Mouse (Mus musculus) mature B cell (primary cell): ENCODE measurements around the gene Plekha5.
"Not testable (repeated sequence)": the region's sequence is repeated elsewhere in the genome, so short reads cannot be mapped to it uniquely, and the experiment has no call there.

Experiments
- in situ Hi-C: fragments of 300-500 bp; cut with MboI; formaldehyde crosslinking; loops from 2 replicates; pipeline ENCODE4 v1.14.3; 2019

The Plekha5 gene

DNA sequence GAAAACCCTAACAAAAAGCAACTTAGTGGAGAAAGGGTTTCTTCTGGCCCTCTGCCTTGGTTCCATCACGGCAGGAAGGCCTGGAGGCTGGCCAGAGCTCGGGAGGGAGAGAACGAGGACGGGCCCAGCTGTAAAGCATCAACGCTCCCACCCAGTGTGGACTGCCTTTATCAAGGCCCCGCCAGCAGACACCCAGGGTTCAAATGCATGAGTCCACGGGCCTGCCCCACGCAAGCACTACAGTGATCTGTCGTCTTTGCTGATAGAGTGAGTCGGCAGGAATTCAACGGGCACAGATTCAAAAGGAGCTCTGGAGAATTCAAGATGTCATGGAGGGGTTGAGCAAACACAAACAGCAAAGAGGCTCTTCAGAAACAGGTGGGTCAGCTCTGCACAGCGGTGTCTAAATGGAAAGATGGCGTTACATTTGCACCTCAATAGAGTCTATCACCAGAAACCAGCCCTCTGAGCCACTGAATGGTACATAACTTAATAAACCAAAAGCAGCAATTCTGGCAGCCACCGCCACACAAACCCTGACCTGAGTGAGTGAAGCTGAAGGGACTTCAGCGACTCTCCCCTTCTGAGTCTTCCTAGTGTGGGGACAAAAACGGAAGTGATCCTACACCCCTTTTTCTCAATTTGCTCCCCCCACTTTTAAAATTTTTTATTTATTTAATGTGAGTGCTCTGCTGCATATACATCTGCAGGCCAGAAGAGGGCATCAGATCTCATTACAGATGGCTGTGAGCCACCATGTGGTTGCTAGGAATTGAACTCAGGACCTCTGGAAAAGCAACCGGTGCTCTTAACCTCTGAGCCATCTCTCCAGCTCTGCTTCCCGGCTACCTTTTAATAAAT is 153.3 kb downstream of the Plekha5 start:
- in situ Hi-C loops: no loop called here

DNA sequence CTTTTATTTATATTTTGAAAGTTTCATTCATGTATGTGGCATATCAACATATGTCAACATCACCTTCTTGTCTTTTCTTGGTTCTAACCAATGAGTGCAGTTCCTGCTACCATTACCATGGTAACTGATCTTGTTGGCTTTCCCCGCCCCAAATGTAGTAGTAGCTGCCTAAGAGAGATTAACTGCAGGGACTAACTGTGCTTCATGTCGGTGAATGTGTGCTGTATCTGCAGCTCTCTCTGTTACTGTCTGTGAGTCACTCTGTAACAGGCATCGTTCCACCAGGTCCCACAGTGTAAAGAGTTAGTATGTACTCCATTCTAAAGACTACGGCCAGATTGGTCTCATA is 153.9 kb downstream of the Plekha5 start:
- in situ Hi-C loops: no loop called here

DNA sequence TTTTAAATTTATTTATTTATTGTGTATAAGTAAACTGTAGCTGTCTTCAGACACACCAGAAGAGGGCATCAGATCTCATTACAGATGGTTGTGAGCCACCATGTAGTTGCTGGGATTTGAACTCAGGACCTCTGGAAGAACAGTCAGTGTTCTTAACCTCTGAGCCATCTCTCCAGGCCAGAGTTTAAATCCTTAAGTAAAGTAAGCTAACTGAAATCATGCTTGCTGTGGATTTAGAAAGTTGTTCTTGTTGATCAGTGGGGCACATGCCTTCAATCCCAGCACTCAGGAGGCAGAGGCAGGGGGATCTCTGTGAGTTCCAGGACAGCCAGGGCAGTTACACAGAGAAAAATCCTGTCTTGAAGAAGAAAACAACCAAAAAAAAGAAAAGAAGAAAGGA is 155.1 kb downstream of the Plekha5 start:
- in situ Hi-C loops: not testable (repeated sequence)

GRCm38 (mm10) chr6:140580170-140580569 is 156.3 kb downstream of the Plekha5 start:
- in situ Hi-C loops: no loop called here

DNA sequence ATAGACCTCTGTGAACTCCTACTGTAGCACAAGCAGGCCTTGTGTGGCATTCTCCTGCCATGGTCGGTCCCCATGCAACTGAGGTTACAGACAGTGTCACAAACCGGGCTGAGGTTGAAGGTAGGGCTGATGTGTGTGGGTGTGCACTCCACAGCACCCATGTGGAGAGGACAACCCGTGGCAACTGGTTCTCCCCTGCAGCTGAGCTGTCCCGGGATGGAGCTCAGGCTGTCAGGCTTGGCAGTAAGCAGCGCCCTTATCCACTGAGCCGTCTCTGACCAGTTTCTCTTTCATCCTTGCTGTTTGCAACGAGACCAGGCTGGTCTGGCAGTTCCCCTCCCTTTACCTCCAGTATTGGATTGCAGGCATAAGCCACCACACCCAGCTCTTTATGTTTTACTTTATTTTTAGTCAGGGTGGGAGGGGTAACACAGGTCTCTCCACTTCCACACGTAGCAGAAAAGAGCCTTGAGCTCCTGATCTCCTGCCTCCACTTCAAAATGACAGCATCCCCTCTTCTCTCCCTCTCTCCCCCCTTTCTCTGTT is 162.9 kb downstream of the Plekha5 start:
- in situ Hi-C loops: no loop called here

DNA sequence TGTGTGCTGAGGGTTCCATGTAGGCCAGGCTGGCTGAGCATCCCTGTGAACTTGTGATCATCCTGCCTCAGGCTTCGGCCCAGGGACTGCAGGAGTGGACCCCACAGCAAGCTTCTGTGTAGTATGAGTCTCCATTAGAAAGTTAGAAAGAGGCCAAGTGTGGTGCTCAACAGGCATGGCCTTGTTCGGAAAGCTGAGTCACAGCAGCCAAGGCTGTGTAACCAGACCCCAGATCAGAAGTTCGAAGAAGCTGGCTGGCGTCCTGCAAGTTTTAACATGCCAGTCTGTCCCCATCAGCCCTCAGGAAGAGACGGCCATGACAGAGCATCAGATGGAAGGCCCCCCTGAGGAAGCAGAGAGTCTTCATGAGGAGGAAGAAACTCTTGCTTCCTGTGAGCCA is 167.5 kb downstream of the Plekha5 start:
- in situ Hi-C loops: no loop called here

- in situ Hi-C loops: no loop called here
Observed at GRCm38 (mm10) chr6:140592713-140593112, 168.9 kb downstream of the Plekha5 start.

- in situ Hi-C loops: no loop called here
Observed at GRCm38 (mm10) chr6:140593420-140594170, 169.7 kb downstream of the Plekha5 start.

- in situ Hi-C loops: not testable (repeated sequence)
Observed at GRCm38 (mm10) chr6:140595551-140595950, 171.7 kb downstream of the Plekha5 start.

DNA sequence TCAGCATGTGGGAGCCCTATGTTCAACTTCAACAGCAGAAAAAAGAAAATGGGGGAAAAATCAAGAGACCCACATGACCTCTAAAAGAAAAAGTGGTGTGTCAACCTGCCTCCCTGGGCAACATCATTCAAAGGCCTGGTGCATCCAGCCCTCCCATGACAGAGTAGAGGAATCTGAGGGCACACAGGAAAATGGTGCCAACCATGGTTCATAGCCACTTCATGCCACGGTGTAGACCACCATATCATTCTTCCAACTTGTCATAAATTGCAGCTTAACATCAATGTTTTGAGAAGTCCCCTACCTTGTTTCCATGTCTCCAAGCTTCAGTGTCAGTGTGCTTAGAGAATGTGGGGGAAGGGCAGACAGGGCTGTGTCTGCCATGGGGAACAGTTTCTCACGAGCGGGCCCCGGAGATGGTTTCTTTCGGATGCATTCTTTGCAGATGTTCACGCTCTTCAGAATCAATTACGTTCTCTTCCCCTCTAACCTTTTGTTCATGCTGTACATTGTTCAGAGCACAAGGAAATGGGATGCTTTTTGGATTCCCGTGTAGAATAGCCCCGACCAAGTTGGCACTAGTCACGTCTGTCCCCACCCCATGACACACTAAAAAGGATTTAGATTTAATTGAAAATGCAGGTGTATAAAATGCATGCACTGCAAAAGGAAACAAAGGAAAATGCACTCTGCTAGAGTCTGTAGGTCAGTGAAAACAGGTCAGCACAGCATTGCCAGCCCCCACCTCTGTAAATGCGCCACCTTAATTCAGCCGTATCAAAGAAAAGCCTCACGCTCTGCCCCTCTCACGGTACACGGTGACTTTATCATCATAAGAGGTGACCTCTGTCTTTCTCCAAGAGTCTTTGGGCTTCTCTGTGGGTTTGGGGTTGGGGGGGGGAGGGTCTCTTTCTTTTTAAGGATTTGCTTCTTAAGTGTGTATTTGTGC is 173.8 kb downstream of the Plekha5 start:
- in situ Hi-C loops: no loop called here

DNA sequence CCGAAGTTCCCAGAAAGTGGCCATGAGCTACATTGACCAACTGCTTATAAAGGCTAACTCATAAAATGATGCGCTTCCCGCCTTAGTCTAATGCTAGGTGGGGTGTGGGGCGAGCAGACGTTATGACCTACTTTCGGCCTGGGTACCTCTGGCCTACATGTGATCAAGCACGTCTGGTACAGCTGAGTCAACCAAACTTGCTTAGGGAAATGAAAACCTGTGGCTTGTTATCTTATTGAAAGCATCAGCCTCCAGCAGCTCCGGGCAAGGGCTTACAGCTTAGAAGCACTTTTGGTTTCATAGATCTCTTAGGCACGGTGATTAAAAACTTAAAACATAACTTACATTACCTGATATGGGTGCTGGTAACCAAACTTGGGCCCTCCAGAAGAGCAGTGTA is 174.7 kb downstream of the Plekha5 start:
- in situ Hi-C loops: no loop called here

- in situ Hi-C loops: no loop called here
Observed at GRCm38 (mm10) chr6:140599337-140599736, 175.5 kb downstream of the Plekha5 start.

GRCm38 (mm10) chr6:140600671-140601070 is 176.8 kb downstream of the Plekha5 start:
- in situ Hi-C loops: not testable (repeated sequence)

DNA sequence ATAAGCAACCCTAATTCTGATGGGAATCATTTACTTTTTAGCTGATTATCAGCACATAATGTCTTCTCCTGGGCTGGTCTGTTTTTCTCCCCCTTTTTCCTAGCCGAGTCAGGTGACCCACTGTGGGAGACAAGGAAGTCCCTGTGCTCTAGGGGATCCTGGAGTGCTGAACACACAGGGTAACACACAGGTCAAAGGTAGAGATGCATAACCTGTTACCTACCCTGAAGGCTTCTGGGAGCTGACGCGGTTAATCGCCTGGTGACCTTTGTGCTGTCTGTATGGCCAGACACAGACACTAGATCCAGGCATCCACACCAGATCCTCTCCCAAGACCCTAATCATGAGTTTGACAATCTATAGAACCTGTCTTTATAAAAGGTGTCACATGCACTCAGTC is 177.3 kb downstream of the Plekha5 start:
- in situ Hi-C loops: no loop called here

GRCm38 (mm10) chr6:140603228-140603944 is 179.5 kb downstream of the Plekha5 start:
- in situ Hi-C loops: no loop called here

DNA sequence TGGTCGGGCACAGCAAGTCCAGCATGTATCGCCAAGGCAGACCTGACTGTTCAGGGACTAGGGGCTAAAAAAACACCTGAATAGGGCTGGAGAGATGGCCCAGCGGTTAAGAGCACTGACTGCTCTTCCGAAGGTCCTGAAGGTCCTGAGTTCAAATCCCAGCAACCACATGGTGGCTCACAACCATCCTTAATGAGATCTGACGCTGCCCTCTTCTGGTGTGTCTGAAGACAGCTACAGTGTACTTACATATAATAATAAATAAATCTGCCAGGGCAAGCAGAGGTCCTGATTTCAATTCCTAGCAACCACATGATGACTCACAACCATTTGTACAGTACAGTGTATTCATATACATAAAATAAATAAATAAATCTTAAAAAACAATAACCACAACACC is 181.3 kb downstream of the Plekha5 start:
- in situ Hi-C loops: not testable (repeated sequence)

DNA sequence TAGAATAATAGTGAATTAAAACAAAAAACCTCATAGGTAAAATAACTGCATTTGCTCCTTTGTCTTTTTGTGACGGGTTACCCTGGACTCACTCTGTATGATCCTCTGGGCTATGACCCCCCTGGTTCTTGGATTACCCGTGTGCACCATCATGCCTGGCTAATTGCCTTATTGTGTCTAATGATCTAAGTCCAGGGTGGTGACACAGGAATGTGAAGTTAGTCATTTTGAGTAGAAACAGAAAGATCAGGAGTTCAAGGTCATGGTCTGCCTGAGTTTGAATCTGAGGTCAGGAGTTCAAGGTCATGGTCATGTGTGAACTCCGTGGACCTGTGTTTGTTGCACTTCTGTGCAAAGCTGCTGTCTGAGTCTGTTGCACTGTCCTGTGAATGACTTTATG is 181.9 kb downstream of the Plekha5 start:
- in situ Hi-C loops: no loop called here

- in situ Hi-C loops: no loop called here
Observed at GRCm38 (mm10) chr6:140606534-140606933, 182.7 kb downstream of the Plekha5 start.

DNA sequence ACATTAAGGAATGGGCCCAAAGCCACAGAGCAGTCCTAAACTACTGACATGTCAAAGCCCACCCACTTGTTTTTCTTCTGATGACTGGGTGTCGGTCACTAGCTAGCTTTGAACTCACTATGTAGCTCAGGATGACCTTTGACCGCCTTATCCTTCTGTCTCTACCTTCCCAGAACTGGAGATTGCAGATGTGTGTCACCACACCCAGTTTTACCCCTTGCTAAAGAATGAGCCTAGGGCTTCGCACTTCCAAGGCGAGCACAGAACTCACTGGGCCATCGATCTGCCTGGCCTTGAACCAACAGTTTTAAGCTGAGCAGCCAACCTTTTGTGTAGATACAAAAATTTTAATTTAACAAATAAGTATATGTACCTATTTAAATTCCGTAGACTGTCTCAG is 184.8 kb downstream of the Plekha5 start:
- in situ Hi-C loops: no loop called here

- in situ Hi-C loops: no loop called here
Observed at GRCm38 (mm10) chr6:140609533-140609932, 185.7 kb downstream of the Plekha5 start.

DNA sequence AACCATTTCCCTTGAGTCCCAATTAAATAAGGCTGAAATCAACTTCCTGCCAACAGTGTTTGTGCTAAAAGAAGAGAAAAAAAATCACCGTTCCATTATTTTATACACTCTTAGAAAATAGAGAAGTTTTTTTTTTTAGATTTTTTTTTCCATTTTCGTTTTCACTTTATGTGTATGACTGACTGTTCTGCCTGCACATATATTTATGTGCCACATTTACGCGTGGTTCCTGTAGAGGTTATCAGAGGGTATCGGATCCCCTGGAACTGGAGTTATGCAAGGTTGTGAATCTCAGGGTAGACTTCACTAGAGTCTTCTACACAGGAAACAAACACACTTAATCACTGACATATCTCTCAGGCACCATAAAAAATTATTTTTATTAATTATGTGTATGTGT is 186.3 kb downstream of the Plekha5 start:
- in situ Hi-C loops: no loop called here
